Mouse (Mus musculus): ENCODE data around the gene Gucy1b2.

GRCm38 (mm10) chr14:62496501-62496900, 40.4 kb upstream of the Gucy1b2 start:
- no peak for TF ChIP-seq POLR2A (IDR thresholded peaks at IDR 0.05; ENCODE audit: control insufficient read depth, low read depth, low read length)
- TF ChIP-seq CTCF (IDR thresholded peaks at IDR 0.05; ENCODE audit: control insufficient read depth, insufficient read depth, insufficient replicate concordance, low read depth, low read length), result no peak
